Mouse (Mus musculus) CH12.LX (cell line): ENCODE measurements at regions not wholly inside any gene's neighbourhood (a gene's known extent, or its start where the extent isn't known, plus 50 kb on each side); places are given as distances from the start of the nearest gene placed in this dataset.

Source experiments
- DNase-seq: peaks from one replicate; pipeline ENCODE4 v3.0.0-alpha.2; 2013; ENCODE audit errors: extremely low read depth
- H3K27ac ChIP-seq: 2 replicates; pipeline ENCODE4 v1.5.1; 2012; ENCODE audit warnings: low read depth, mild to moderate bottlenecking, control low read depth, moderate library complexity; ENCODE audit not compliant: insufficient read depth
- H3K27me3 ChIP-seq: replicated peaks from 2 replicates; pipeline ENCODE3; 2012; ENCODE audit warnings: inconsistent platforms
- H3K36me3 ChIP-seq, 2 experiments: replicated peaks in 1 of 2; 2 replicates each; pipeline versions ENCODE3 to v1.6.1; 2012; ENCODE audit warnings: inconsistent platforms in 1 of 2, low read length in 1 of 2, mild to moderate bottlenecking in 1 of 2, mixed read lengths in 1 of 2, moderate library complexity in 1 of 2; ENCODE audit not compliant: control insufficient read depth in 1 of 2, insufficient read depth in 1 of 2
- H3K4me1 ChIP-seq, 2 experiments: 2 replicates each; pipeline ENCODE4 v1.6.1; 2012; ENCODE audit warnings: inconsistent platforms in 1 of 2, moderate library complexity in 1 of 2; ENCODE audit not compliant: insufficient read depth in 2 of 2, control insufficient read depth in 1 of 2
- H3K4me2 ChIP-seq: 2 replicates; pipeline ENCODE4 v1.6.1; 2012; ENCODE audit warnings: low read depth, mild to moderate bottlenecking, control low read depth; ENCODE audit not compliant: poor library complexity, insufficient read depth, severe bottlenecking
- H3K4me3 ChIP-seq, 3 experiments: fragments of 150-350 bp in 1 of 3; sonication (generic) in 1 of 3; replicated peaks in 1 of 3; 2 replicates each; pipeline versions ENCODE3 to v1.5.1; 2011 to 2012; ENCODE audit warnings: low read depth in 2 of 3, low read length in 2 of 3, mild to moderate bottlenecking in 2 of 3, moderate library complexity in 2 of 3, control low read depth in 1 of 3, improper control_type of control experiment in 1 of 3, inconsistent platforms in 1 of 3, mixed read lengths in 1 of 3; ENCODE audit not compliant: poor library complexity in 1 of 3
- H3K79me2 ChIP-seq: replicated peaks from 2 replicates; pipeline ENCODE4 v1.6.1; 2012; ENCODE audit warnings: mild to moderate bottlenecking, moderate library complexity; ENCODE audit not compliant: control insufficient read depth, poor library complexity, insufficient read depth, severe bottlenecking; ENCODE audit errors: extremely low read depth
- H3K9ac ChIP-seq: 2 replicates; pipeline ENCODE4 v1.6.1; 2012; ENCODE audit warnings: low read depth, mild to moderate bottlenecking, control low read depth, moderate library complexity; ENCODE audit not compliant: insufficient read depth
- H3K9me3 ChIP-seq: replicated peaks from 2 replicates; pipeline ENCODE3; 2012; ENCODE audit warnings: low read length, inconsistent platforms, mixed read lengths
- CHD1 ChIP-seq: IDR thresholded peaks from 2 replicates; pipeline ENCODE4 v1.6.1; 2012; ENCODE audit warnings: low read depth, low read length, improper control_type of control experiment, inconsistent platforms
- CTCF ChIP-seq, 2 experiments: IDR thresholded peaks in 1 of 2; conservative IDR thresholded peaks in 1 of 2; 2 replicates each; pipeline ENCODE4 v1.5.1; 2011 to 2012; ENCODE audit warnings: low read depth in 2 of 2, low read length in 2 of 2, improper control_type of control experiment in 1 of 2, inconsistent platforms in 1 of 2, mild to moderate bottlenecking in 1 of 2, moderate library complexity in 1 of 2
- E2F4 ChIP-seq: IDR thresholded peaks from 2 replicates; pipeline ENCODE4 v1.6.1; 2011; ENCODE audit warnings: low read depth, low read length, improper control_type of control experiment; ENCODE audit not compliant: insufficient replicate concordance
- ELF1 ChIP-seq: IDR thresholded peaks from 2 replicates; pipeline ENCODE4 v1.6.1; 2014; ENCODE audit warnings: low read depth, mild to moderate bottlenecking, inconsistent platforms, low read length, improper control_type of control experiment
- EP300 ChIP-seq: IDR thresholded peaks from 2 replicates; pipeline ENCODE4 v1.6.1; 2011; ENCODE audit warnings: low read length, improper control_type of control experiment
- JUND ChIP-seq: conservative IDR thresholded peaks from 2 replicates; pipeline ENCODE4 v1.6.1; 2011; ENCODE audit warnings: low read depth, low read length, improper control_type of control experiment
- KAT2A ChIP-seq: IDR thresholded peaks from 2 replicates; pipeline ENCODE4 v1.6.1; 2012; ENCODE audit warnings: low read length, improper control_type of control experiment, inconsistent platforms; ENCODE audit not compliant: insufficient replicate concordance
- MAX ChIP-seq: IDR thresholded peaks from 2 replicates; pipeline ENCODE4 v1.6.1; 2011; ENCODE audit warnings: low read length, improper control_type of control experiment
- MAZ ChIP-seq: IDR thresholded peaks from 2 replicates; pipeline ENCODE4 v1.6.1; 2012; ENCODE audit warnings: low read depth, mild to moderate bottlenecking, inconsistent platforms, low read length, improper control_type of control experiment, moderate library complexity
- NRF1 ChIP-seq: IDR thresholded peaks from 2 replicates; pipeline ENCODE4 v1.6.1; 2014; ENCODE audit warnings: low read depth, mild to moderate bottlenecking, inconsistent platforms, low read length, improper control_type of control experiment, moderate library complexity
- PAX5 ChIP-seq: IDR thresholded peaks from 2 replicates; pipeline ENCODE4 v1.6.1; 2012; ENCODE audit warnings: low read length, inconsistent platforms, mixed read lengths
- SMC3 ChIP-seq: IDR thresholded peaks from 2 replicates; pipeline ENCODE4 v1.6.1; 2011; ENCODE audit warnings: low read depth, low read length, improper control_type of control experiment
- TBP ChIP-seq: conservative IDR thresholded peaks from 2 replicates; pipeline ENCODE4 v1.6.1; 2011; ENCODE audit warnings: low read depth, low read length, improper control_type of control experiment
- TCF12 ChIP-seq: IDR thresholded peaks from 2 replicates; pipeline ENCODE4 v1.6.1; 2014; ENCODE audit warnings: low read depth, mild to moderate bottlenecking, inconsistent platforms, low read length, improper control_type of control experiment
- USF1 ChIP-seq: IDR thresholded peaks from 2 replicates; pipeline ENCODE4 v1.6.1; 2014; ENCODE audit warnings: low read depth, mild to moderate bottlenecking, inconsistent platforms, low read length, improper control_type of control experiment
- USF2 ChIP-seq: conservative IDR thresholded peaks from 2 replicates; pipeline ENCODE4 v1.6.1; 2011; ENCODE audit warnings: low read depth, low read length, improper control_type of control experiment
- ZC3H11A ChIP-seq: IDR thresholded peaks from 2 replicates; pipeline ENCODE4 v1.6.1; 2012; ENCODE audit warnings: low read depth, mild to moderate bottlenecking, inconsistent platforms, low read length, improper control_type of control experiment
- ZMIZ1 ChIP-seq: IDR thresholded peaks from 2 replicates; pipeline ENCODE4 v1.6.1; 2012; ENCODE audit warnings: low read depth, mild to moderate bottlenecking, inconsistent platforms, low read length, improper control_type of control experiment
- dilution Hi-C: fragments of 300-500 bp; cut with MboI; formaldehyde crosslinking; loops from 2 replicates; pipeline ENCODE4 v1.14.3; 2020; ENCODE audit warnings: low sequenced_read_pairs; ENCODE audit not compliant: extremely low pct_unique_long_range_greater_than_20kb, extremely low pct_ligation_motif_present
- in situ Hi-C: fragments of 300-500 bp; cut with MboI; formaldehyde crosslinking; loops from 3 replicates; pipeline ENCODE4 v1.14.3; 2019; ENCODE audit warnings: low sequenced_read_pairs, low pct_ligation_motif_present, low pct_unique_long_range_greater_than_20kb, mixed read lengths

GRCm38 (mm10) chr14:37571971-37572370, 436.9 kb upstream of the Ghitm start:
- in situ Hi-C loops, result no loop called here
- no peaks in the 10 kb centered on the region for H3K4me1 ChIP-seq
- no peaks in the 10 kb centered on the region for H3K36me3 ChIP-seq
- TF ChIP-seq E2F4, result no peak
- TF ChIP-seq, all 38 proteins: peak for 0
- no peak for DNase-seq
- Histone ChIP-seq H3K79me2 (no peaks in the 10 kb centered on the region), H3K9ac (no peak overlapping the region), H3K9me3 (peaks cover 20% of the 10 kb centered on the region), H3K4me2 (no peak overlapping the region), H3K27me3 (no peaks in the 10 kb centered on the region), H3K27ac (no peak overlapping the region), H3K4me3 (no peak overlapping the region)
- dilution Hi-C loops, result no loop called here

GRCm38 (mm10) chr14:37558258-37558657, 423.2 kb upstream of the Ghitm start:
- TF ChIP-seq CHD1 (no peak), TBP (no peak), USF1 (no peak), PAX5 (no peak), TCF12 (no peak), ELF1 (no peak), MAX (no peak), CTCF (conservative IDR thresholded peaks at IDR 0.05 in 1 of 2, IDR thresholded peaks at IDR 0.05 in 1 of 2; ENCODE audit: low read depth in 2 of 2, low read length in 2 of 2) (no peak), USF2 (no peak), ZMIZ1 (no peak), SMC3 (no peak), KAT2A (no peak), E2F4 (no peak), ZC3H11A (no peak), EP300 (no peak), JUND (no peak), MAZ (no peak), NRF1 (no peak)
- Histone ChIP-seq H3K27ac (no peak overlapping the region), H3K27me3 (no peaks in the 10 kb centered on the region), H3K4me3 (no peak overlapping the region), H3K36me3 (no peaks in the 10 kb centered on the region), H3K4me1 (no peaks in the 10 kb centered on the region), H3K9me3 (peaks cover 20% of the 10 kb centered on the region), H3K4me2 (no peak overlapping the region), H3K79me2 (no peaks in the 10 kb centered on the region), H3K9ac (no peak overlapping the region)
- in situ Hi-C loops, result no loop called here
- dilution Hi-C loops, result no loop called here
- DNase-seq, result no peak
